Mouse (Mus musculus) adrenal gland (tissue): ENCODE measurements around the gene Olfr787.

Experiments used
- intact Hi-C: fragments of 180-260 bp; cut with DNase I; formaldehyde crosslinking; loops from one replicate; pipeline ENCODE4 v1.15.1; 2025
- long read RNA-seq, 2 experiments: library from polyadenylated mRNA; unstranded; transcript quantifications; one replicate each; pipeline ENCODE4 v2.0.0; 2020; ENCODE audit warnings: borderline replicate concordance in 1 of 2; ENCODE audit not compliant: insufficient replicate concordance in 1 of 2

The Olfr787 gene
- long read RNA-seq, experiment 1: 0 reads
- long read RNA-seq, experiment 2: 0 reads

GRCm38 (mm10) chr10:129461562-129461961 is at the start of gene Olfr787:
Gene Olfr787, plus strand, starts transcription at chr10:129461862.
- intact Hi-C loops: no loop called here

GRCm38 (mm10) chr10:129427006-129427405 is 34.7 kb upstream of the Olfr787 start, which contains the start of gene Olfr786:
Gene Olfr786, plus strand, starts transcription at chr10:129427306.
- intact Hi-C loops: no loop called here

DNA sequence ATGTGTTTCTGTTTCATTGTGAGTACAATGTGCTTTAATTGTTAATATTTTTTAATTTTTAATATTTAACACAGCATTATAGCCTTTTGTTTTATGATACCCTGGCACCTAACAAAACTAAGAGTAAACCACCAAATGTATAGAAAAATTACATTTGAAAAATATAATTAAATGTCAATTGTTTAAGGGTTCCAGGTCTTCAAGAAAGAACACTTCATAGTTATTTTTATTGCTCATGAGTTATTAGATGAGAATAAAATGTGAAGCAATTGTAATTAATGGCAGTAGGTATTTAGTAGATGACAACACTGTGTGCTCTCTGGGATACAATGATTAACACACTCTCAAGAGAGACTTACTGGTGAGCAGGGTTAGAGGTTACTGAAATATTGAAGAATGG is 9.0 kb downstream of the Olfr787 start, which contains the start of gene Olfr788:
Gene Olfr788 (plus strand): TSS at position 301 of the 400 bp plus-strand sequence.
- intact Hi-C loops: no loop called here

GRCm38 (mm10) chr10:129473256-129473655 is 11.6 kb downstream of the Olfr787 start:
- intact Hi-C loops: no loop called here

DNA sequence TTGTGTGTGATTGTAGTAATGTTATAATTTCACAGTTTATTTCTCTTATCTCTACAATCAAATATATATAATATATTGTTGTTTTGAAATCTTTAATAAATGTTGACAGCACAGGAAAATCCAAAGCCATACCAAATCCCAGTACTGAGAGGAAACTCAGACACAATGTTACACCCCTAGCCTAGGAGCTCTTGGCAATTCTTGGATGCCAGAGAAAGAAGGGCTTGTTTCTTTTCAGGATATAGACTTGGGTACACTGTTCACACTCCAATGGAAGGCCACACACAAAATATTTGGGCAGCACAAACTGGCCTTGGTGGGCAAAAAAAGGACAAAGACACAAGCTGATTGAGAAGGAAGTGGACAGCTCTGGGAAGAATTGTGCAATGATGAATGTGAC is 12.1 kb downstream of the Olfr787 start:
- intact Hi-C loops: no loop called here

DNA sequence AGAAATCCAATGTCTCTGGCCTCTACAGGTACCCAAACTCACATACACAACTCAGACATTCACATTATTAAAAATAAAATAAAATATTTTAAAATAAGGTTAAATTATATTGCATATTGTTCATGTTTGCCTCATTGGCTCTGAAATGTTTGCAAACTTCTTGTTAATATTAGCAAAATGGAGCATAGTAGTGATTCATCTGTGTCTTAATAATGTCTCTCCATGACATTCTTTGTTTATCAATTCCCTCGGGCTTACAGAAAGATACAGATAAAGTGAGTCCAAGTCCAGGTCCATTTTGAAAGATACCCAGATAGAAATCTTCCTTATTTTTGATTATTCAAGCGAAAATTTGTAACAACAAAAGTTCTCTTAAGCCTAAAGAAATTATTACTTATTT is 22.8 kb downstream of the Olfr787 start, which contains the start of gene Olfr789:
Gene Olfr789 (plus strand): TSS at position 301 of the 400 bp plus-strand sequence.
- intact Hi-C loops: no loop called here

DNA sequence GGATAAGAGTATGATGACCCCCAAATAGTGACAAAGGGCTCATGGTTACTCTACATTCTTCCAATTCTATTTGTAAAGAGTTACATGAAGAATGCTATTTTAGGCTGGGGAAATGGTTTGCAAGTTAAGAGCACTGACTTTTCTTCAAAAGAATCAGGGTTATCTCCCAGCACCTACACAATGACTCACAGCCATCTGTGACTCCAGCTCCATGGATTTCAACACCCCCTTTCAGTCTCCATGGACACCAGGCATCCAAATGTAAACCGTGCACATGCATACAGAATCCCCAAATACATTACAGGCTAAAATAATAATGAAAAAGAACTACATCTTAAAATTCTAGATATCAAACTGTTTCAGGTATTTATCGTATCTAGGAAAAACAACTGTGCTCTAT is 28.4 kb downstream of the Olfr787 start:
- intact Hi-C loops: no loop called here

- intact Hi-C loops: no loop called here
Measured at GRCm38 (mm10) chr10:129498192-129498591, 36.5 kb downstream of the Olfr787 start, which contains the start of gene Olfr790. Gene Olfr790, plus strand, starts transcription at chr10:129498492.
